Mouse (Mus musculus) urinary bladder, postnatal 14 days (tissue): ENCODE data around the gene Mrvi1.

ENCODE experiments used
- DNase-seq: peaks from one replicate; pipeline ENCODE4 v3.0.0; 2021; ENCODE audit warnings: low spot score

The Mrvi1 gene

DNA sequence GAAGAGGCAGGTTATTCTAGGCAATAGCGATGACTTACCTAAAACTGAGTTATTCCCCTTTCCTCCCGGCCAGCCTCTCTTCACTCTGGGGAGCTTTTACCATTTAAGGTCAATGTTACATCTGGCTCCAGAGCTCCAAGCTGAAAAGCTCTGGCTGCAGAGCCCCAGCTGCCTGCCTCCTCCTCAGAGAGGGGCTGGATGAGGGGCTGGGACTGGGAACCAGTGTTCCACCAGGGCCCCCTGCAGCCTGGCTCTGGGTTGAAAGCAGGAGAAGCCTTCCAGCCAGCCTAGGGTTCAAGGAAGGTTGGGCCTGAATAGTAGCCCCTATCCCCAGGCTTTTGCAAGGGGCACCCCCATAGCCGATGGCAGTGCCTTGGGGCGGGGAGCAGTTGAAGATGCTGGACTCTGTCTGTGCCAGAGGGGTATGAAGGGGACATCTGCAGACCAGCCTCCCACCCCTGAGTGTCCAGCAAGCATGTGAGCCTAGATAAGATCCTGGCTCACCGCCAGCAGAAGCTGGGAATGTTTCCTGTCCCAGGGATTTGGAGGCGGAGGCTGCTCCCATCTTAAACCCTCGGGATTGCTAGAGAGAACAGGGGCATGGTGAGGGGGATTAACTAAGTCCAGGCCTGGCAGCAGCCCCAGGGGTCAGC lies at the start of gene Mrvi1:
Mrvi1 (minus strand) TSS at position 409 of the 653 bp plus-strand sequence.
- peak; percentile 77 for DNase-seq

DNA sequence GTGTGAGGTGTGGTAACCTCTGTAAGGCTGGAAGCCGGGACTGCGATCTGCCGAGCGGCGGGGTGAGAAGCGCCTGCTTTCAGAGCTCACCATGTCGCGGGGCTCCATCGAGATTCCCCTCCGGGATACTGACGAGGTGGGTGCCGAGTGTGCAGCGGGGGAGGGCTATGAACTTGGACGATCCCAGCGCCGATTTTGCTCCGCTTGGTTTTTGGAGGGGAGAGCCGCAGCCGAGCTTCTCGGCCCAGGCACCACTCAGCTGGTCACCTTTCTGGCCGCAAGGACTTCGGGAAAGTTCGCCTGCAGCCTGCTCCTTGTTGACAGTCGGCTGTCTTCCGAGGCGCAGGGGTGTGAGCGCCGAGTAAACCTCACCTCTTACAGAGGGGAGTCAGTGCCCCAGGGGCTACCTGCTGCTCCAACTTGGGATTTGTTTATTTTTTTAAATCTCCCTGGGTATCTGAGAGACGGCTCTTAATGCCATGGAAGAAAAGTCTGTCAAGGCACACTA lies 46.8 kb upstream of the Mrvi1 start:
- peak; percentile 46 for DNase-seq

DNA sequence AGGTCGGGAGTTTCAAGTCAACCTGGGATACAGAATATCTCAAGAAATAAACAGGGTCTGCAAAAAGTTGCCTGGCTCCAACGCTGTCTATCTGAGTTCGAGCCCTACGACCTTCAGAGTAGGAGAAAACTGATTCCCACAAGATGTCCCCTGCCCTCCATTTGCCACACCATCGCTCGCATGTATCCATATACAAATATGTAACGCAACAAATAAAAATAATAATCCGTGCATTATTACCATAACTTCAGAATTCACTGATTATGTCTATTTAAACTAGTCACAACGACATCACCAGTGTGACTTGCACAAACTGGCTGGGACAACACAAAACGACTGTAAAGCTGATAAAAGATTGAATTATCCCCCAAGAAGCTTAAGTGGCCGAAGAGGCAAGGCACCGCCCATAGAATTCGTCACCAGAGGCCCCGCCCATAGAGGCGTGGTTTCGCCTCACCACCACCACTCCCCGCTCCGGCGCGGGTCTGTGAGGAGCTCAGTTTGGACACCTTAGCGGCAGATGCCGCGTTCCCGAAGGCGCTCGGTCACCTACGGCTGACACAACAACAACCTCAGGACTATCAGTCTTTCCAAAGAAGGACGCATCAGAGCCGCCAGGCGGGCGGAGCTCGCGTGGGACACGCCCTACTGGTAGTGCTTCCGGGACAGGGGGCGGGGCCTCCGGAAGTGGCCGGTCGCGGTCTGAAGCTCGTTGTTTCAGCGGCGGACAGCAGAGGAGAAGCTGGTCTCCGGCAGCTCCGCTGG lies 46.2 kb upstream of the Mrvi1 start, which contains the start of gene Ctr9:
Ctr9 (plus strand) TSS at position 671 of the 765 bp plus-strand sequence.
- peak; percentile 95 for DNase-seq

DNA sequence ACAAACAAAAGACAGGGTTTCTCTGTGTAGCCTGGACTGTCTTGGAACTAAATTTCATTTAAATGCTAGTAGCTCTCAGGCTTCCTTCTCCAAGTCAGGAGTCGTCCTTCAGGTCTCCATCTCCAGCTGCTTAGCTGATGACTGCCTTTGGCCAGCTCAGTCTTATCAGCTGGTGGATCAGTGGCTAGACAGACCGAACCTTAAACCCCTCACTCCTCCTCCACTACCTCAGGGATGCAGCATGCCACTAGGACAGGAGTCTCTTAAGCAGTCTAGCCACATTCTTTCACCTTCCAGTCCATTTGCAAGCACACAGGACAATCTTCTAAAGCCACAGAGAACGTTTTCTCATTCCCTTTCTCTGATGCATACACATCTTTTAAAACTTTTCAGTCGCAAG lies 42.7 kb upstream of the Mrvi1 start:
- no peak for DNase-seq

DNA sequence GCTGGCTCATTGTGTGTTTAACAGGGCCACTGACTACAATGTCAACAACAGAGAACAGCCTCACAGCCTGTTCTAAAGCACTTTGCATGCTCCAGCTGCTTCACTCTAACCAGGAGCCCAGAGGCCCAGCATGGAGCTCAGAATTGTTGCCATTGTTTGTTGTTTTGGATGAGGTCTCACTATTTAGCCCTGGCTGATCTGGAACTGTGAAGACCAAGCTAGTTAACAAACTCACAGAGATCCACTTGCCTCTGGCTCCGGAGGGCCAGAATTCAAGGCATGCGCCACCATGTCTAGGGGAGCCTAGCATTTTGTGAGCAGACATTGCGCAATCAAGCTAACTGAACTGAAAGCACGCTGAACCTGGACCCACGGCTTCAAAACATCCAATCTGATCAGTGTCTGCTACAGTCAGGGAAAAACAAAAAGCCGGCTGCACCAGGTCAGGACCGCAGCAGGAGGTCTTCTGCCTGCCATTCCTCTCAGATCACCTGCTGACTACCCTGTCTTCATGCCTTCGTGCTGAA lies 41.9 kb upstream of the Mrvi1 start:
- peak; percentile 58 for DNase-seq

DNA sequence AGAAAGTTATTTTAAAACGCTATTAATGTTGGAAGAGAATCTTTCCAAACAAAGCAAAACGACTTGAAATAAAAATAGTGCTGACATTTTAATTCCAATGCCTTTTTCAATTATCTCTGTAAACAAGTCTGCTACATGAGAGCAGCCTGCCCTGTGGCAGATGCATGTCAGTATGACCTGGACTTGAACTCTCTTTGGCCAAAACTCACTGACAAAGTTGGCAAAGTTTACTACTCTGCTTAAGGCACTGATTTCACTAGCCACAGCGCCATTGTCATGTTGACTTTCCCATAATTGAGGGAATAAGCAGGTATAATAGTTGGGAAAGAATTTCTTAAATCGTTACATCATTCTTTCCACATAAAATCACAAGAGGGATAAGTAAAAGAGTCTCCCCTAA lies 38.6 kb upstream of the Mrvi1 start:
- DNase-seq = no peak

DNA sequence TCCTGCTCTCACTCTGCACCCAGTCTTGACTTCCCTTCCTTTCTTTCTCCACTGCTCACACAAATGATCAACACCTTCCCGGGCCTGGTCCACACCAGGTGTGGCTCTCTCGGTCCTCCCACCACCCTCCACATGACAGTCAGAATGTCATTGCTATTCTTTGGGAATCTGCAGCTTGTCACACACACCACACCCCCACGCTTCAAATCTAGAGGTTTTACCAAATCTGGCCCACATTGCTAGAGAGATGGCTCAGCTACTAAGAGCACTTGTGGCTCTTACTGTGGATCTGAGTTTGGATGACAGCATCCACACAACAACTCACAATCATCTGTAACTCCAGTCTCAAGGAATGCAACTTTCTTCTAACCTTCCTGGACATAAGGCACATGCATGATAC lies 34.7 kb upstream of the Mrvi1 start:
- DNase-seq = no peak

DNA sequence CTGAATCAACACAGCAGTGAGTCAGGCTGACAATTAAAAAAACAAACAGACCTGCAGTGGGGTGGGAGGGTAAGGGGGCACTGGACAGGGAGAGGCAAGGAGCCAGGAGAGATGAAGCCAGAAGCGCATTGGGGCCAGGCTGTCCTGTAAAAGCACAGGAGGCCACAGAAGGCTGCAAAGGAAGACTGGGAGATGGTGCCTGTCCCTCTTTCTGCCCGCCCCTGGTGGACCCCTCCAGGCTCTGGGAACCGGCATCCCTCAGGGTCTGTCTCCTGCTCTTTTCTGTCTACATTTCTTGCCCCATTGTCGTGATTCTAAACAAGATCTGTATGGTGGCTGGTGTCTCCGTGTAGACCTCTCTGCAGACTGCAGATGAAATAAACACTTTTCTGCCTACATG lies 33.5 kb upstream of the Mrvi1 start:
- no peak for DNase-seq

DNA sequence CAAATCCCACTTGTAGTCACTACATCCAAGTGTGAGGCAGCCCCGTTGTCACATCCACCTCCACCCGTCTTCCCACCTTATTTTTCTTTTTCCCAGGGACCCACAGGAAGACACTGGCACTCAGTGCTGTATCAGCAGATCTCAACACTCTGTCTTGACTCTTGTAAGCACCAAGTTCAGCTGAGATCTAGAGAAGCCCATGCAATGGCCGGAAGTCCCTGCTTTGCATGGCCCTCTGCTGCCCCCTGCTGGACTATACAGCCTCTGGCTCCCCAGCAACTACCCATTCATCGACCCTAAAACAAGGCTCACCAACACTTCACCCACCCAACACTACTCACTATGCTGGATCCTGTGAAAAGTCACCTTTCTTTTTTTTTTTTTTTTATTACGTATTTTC lies 32.6 kb upstream of the Mrvi1 start:
- peak; percentile 92 for DNase-seq

DNA sequence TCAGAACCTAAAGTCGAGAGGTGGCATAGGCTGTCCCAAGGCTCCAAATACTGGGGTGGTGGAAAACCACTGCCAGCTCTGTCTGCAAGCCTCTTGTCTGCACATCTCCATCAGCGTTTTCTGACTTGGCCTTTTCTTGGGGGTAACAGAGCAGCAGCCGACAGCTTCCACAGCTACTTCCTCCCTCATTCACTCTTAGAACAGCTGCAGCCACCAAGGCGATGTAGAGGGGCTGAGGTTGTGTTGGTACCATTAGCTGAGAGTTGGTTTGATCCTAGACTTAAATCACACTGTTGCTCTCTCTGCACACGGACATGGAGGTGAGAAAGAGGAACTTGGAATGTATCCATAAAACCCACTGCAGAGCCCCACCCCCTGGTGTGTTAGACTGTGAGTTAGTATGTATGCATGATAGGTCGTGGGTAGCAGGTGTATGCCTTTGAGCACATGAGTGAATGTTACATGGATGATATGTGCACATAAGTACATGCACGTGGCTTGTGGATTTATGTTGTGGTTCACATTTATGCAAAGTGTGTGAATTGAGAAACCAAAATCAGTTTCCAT lies 31.9 kb upstream of the Mrvi1 start:
- DNase-seq = no peak

DNA sequence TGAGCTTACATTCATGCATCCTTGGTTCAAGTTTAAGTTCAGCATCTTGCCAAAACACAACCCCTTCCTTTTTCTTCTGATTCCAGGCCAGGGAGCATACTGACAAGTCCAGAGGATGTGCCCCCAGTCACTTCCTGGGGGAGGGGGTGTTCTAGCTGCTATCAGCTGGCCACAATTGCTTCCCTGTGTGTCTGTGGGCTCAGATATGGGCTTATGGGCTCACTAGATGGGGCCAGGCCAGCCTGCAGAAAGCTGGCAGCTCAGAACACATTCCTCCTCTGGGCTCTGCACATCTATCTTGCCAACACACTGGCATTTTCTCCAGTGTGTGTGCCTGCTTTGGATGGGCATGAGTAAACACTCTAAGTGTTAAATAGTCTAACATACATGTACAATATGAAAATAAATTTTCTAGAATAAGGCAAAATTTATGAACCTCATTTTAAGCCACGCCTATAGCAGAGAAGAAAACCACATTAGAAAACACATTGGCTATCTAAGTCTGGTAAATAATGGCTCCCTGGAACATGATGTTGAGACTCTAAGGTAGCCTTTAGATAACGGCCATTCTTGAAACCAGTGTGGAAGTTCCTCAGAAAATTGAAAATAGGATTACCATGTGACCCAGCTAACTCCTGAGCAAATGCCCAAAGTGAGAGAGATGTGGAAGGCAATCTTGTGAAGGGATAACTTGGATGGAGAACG lies 22.0 kb upstream of the Mrvi1 start:
- DNase-seq = no peak

DNA sequence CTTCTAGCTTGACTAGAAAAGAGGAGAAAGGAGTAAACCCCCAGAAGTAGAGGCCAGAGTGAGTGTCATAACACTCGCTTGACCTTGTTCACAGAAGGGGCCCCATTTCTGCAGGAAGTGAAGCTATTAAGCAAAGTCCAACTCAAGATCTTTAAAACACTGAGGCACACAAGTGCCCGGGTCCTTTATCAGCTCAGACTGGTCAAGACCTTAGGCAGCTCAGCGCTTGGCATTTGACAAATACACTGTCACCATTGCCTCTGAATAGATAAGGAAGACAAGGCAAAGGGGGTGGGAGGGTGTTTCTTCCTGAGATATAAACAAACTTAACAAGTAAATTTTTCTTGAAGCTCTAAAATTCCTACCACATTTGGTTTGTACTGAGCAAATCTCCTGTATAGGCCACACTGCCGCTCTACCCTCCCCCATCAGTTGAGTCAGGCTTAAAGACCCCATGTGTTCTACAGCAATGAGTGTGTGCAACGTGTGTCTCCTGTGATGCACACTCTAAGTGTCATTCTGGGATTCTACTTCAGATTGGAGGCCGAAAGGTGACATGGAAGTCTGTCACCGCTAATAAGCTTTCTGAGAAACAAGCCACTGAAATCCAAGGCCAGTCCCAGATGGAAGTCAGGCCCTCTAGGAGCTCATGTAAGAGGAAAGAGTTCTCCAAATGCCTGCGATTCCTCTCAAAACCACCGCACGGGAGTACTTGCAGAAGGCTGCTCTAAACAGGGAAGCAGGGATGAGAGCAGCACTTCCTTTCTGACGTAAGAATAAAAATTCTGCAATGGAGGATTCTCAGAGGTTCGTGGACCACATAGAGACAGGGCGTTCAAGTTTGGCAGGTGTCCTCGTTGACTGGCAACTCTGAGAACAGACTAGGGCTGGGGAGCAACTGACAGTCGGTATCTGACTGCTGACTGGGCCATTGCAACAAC lies 16.9 kb upstream of the Mrvi1 start:
- DNase-seq = no peak

DNA sequence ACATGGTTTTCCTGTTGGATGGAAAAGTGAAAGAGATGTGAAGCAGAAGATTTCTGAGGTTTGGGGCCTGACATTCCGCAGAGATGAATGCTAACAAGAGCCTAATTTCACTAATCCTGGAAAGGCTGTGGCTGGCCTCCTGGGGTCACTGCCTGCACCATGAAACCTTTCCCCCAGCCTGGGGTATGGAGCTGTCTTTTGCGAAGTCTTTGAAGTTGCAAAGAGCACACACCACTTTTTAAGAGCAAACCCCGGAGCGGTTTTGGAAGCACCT lies 8.9 kb upstream of the Mrvi1 start:
- DNase-seq = no peak

DNA sequence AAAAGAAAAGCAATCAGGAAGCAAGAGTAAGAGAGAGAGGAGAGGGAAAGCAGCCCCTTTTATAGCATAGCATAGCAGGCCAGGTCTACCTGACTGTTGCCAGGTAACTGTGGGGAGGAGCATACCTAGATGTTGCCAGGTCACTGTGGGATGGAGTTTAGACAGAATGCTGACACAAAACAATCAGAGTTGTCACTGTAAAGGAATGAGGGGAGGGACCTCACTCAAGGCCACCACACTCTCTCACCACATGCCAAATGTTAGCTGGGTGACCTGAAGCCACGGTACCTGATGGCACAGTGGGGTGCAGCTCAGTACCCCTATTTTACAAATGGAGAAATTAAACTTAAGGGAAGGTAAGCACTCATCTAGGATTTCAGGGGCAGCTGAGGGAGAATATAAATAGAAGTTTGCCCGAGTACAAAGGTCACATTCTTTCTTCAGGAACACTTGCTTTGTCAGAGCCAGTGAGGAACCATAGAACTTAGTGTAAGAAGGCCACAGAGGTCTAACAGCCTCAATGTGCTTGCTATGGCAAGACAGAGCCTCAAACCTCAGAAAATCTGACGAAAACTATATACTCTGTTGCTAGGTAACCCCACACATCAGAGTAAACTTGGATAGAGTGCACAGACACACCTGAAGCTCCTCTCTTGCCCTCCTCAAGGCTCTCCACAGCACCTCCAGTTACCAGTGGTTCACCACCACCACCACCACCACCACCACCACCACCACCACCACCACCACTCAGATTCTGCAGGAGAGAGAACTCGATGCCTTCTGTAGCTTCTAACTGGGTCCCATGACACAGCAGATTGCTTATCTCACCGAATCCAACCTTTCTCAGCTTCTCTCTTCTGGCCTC lies 8.3 kb upstream of the Mrvi1 start:
- no peak for DNase-seq

DNA sequence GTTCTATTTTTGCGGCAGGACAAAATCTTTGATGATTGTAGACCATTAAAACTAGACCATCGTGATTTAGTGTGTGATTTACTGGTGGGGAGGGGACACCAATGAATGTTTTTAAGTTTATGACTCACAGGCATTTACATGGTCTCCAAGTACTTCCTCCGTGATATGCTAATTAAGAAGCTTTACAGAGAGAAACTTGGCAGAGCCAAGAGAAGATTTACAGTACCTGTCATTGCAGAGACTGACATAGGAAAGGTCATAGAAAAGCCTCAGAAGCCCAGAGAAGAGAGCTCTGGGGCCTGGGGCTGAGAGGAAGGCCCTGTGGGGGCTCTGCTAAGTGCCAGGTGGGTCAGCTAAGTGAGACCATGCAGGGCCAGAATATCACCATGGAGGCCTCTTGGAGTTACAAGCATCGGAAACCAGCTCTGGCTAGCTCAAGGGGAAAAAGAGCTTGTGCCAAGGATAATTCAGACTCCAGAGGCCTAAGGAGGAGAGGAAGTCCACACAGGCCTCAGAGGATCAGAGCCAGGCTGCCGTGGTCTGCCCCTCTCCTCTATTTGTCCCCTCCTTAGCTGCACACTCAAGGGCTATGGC lies 7.1 kb upstream of the Mrvi1 start:
- DNase-seq = no peak

DNA sequence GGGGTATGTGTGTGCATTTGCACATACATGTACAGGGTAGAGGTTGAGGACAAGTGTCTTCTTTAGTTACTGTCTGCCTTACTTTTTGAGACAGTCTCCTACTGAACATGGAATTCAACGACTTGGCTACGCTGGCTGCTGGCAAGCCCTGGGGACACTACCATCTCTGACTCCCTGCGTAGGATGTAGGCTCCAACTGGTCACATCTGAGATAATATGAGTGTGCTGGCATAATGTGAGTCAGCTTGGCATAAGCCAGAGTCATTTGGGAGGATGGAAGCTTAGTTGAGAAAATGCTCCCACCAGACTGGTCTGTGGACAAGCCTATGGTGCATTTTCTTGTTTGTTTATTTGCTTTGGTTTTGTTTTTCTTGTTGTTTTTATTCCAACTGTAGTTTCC lies 5.8 kb upstream of the Mrvi1 start:
- DNase-seq = no peak

DNA sequence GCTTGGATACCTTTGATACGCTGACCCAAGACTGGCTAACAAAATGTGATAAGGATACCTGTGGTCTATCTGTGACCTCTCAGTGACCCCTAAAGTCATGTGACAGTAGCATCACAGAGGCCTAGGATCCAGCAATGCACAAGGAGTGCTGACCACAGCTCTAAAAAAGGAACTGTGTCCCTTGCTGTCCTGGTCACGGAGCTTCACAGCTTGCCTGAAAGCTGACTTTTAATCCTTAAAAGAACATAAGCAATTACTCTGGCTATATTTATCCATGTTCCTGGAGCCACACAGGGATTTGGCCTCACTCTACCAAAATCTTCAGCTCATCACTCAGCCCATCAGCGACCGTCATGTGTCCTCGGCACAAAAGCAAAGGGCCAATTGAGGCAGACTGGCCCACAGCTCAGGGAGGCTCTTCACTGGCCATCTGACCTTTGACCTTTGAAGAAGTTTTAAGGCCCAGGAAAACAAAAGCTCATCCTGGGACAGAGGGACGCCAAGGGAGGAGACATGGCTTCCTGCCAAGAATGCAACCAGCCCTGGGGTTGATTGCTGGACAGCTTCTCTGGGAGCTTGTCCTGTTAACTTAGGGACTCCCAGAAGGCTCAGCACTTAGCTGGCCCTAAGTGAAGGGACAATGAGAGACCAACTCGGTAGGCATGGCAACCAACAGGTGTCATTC lies 3.5 kb upstream of the Mrvi1 start:
- no peak for DNase-seq

DNA sequence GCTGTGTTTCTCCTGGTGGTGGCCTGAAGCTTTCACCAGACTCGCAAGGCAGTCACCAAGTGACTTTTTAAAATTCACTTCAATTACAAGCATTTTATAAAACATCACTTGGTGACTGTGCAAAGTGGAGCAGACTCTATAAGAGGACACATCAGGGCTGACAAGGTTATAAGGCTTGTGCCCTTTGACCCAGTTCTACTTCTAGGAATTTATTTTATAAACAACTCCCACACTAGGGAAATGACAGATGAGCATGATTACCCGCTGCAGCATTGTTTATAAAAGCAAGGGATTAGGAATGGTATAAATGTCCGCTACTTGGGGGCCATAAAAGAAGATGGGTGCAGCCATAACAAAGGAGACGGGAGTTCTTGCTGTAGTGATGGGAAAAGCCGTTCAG lies 1.4 kb upstream of the Mrvi1 start:
- no peak for DNase-seq

DNA sequence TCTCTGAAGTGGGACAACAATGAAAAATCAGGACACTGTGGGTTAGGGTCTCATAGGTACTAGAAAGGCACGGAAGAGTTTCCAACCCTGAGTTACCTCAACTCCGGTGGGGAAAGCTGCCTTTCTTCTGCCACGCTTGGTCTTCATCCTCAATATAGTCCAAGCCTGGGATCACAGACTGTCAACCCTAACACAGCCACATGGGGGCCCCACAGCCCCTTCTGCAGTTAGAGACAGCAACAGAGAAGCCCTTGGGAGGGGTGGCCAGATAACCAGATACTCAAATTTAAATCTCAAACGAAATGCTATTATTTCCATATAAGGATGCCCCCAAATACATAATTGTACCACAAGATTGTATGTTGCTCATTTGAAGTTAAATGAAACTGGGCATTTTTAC lies 503 bp upstream of the Mrvi1 start:
- DNase-seq = peak; percentile 60
